Mouse (Mus musculus): ENCODE measurements at regions not wholly inside any gene's neighbourhood (a gene's known extent, or its start where the extent isn't known, plus 50 kb on each side); places are given as distances from the start of the nearest gene placed in this dataset.
A peak's percentile ranks its signal among the peaks of the same experiment; 100 is the strongest.

DNA sequence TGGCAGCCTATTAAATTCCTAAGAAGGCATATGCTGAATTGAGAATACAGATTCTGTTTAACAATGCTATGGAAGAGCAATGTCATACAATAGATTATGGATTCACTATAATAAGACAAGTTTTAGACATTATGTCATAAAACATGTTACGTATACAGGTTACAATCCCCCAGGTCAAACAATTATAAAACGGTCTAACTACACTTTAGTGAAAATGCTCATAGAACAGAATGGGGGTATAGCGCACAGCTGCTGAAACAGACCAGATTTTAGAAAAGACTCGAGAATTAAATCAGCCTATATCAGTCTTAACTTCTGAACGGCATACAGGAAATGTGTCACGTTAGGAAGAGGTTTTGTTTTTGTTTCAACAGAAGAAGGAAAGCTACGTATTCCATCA lies 660.5 kb upstream of the Sel1l start:
- DNase-seq = no peak

DNA sequence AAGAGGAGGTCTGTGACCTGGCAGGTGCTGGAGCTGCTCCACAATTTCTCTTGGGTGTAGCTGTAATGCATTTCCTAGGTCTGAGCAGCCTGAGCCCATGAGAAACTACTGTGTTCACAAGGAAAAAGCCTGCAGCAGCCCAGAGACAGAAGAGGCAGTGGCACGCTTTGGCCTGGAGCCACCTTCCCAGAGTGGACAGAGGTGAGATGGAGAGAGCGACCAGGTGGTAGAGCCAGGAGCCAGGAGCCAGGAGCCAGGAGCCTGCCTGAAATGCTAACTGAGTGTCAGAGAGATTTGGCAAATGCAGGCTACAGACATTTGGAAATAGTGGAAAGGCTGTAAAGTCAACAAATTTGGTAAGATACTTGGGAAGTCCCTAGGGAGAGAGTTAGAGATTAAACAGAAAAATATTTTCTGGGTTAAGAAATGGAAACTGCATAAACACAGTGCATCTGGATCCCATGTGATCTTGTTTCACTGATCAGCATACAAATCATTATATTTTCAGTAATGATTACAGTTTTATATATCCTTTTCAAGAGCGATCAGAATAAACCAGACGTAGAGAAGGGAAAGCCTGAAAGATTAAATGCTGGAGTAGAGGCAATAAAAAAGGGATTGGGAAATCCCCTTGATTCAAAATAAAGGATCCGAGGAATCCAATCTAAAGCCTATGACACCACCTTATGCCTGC lies 660.0 kb upstream of the Sel1l start:
- DNase-seq = peak; percentile 47 to 59

DNA sequence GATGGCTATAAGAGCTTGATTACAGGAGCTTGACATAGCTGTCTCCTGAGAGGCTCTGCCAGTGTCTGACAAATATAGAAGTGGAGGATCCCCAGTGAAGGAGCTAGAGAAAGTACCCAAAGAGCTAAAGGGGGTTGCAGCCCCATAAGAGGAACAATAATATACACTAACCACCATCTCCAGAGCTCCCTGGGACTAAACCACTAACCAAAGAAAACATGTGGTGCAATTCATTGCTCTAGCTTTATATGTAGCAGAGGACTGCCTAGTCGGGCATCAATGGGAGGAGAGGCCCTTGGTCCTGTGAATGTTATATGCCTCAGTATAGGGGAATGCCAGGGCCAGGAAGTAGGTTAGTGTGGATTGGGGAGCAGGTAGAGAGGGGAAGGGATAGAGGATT lies 635.0 kb upstream of the Sel1l start:
- DNase-seq = no peak

DNA sequence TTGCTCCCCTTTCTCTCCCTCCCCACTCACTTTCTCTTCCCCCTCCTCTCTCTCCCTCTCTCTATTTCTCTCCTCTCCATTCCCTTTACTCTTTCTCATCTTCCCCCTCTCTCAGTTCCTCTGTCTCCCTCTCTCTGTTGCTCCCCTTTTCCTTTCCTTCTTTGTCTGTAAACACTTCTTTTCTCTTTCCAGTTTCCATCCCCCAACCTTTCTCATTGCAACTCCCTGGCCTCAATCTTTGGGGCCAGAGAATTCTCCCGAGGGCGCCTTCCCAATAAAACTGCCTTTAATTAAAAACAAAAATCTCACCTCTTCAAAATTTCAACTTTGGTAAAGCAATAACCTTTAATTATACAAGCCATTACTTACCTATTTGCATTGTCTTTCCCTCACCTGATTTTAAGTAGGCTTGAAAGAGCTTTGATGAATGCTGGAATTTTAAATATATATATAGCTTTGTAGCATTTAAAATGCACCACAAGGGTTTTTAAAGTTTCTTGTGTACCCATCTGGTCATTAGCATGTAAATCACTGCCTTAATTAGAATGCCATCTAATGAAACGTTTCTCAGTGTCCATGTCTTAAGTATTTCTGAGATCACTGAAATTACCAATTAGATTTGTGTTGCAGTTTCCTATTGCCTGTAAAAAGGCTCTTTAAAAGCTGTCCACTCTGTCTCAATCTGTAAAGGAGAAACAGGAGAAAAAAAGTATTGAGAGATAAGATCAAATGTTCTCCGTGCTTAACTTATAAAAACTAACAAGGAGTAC lies 625.5 kb upstream of the Sel1l start:
- DNase-seq = no peak

DNA sequence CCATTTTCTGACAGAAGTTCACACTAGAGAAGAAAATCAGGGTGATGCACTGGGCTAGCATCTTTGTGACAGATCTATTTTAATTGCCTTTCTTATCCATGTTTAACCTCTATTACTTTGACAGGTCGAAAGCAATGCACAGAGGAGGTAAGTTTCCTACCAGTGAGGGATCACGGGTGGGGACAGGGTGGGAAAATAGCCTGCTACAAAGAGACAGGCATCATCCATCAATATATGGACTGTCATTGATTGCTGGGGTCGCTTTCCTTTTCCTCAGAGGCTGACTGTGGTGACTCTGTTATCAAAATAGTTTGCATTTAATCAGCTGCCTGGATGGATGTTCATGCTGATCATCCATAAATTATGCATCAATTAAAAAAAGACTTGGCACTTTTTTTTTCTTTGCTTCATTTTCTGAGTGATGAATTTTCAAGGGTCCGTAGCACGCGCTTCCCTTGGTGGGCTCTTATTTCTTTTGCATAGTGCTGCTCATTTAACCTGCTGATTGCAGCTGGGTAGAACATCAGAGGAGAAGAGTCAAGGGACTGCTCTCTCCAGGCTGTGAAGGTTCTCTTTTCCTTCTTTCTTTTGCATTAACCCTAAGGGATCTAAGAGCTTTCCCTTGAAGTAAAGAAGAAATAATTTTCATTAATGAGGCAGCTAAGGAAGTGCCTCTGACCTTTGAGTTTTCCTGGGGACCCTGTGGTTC lies 602.3 kb upstream of the Sel1l start:
- DNase-seq = no peak

DNA sequence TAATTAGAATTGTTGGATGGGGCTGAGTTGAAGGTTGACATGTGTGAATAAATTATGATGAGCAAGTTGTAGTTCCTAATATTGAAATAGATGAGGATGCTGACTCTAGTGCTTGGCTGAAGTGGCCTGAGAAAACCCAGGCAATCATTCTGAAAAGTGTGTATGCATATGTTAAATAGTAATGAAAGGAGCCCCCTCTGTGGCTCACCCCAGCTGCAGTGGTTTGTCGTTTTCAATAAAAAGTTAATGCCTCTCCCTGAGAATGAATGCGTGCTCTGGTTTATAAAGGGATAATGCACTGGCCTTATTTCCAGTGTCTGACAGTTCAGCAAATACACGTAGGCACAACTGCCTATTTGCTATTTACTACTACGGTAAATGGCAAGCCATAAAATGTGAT lies 569.5 kb upstream of the Sel1l start:
- DNase-seq = no peak

DNA sequence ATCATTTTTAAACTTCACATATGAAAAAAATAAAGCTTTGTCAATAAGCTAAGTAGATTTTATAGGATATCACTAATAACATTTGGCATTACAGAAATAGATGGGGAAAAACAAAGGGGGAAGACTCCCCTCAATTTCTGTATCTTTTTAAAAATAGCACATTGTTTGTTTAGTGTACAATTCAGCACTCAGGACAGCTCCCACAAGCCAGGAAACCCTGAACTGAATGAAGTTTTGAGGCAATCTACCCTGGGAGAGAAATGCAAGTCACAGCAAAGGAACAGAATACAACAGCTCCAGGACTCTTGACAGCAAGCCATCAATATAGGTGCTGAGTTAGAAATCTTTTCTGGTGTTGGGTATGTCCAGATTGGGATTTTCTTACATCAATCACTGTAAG lies 556.5 kb upstream of the Sel1l start:
- DNase-seq = no peak

DNA sequence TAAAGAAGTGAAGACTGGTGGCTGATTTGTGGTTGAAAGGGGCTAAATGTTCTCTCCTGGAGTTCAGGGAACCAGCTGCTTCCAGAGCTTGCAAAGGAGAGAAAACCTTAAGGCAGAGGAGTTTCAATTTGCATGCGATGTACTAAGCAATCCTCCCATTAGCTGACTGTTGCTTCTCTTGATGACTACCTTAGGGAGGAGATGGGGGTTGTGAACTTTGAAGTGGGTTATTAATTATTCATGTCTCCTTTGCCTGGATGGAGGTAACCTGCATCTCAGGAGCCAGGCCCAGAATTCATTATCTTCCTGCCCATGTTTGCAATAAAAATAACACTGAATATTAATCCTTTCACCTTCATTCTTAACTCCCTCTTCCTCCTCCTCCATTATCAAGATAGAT lies 552.0 kb upstream of the Sel1l start:
- DNase-seq = no peak

DNA sequence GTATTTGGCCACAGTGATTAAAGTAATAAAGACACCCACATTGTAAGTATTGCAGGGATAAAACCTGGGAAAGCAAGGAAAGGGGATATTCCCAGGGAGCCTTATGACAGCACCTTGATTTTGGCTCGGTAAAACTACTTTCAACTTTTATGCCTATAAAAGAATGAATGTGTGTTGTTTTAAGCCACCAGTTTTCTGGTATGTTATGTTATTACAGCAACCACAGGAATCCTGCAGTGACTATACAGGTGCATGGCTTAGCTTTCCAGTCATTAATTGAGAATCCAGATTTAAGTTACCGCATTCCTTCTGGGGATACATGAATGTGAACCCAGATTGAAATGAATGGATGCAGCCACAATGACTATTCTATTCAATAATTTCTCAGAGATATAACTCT lies 537.2 kb upstream of the Sel1l start:
- DNase-seq = no peak

DNA sequence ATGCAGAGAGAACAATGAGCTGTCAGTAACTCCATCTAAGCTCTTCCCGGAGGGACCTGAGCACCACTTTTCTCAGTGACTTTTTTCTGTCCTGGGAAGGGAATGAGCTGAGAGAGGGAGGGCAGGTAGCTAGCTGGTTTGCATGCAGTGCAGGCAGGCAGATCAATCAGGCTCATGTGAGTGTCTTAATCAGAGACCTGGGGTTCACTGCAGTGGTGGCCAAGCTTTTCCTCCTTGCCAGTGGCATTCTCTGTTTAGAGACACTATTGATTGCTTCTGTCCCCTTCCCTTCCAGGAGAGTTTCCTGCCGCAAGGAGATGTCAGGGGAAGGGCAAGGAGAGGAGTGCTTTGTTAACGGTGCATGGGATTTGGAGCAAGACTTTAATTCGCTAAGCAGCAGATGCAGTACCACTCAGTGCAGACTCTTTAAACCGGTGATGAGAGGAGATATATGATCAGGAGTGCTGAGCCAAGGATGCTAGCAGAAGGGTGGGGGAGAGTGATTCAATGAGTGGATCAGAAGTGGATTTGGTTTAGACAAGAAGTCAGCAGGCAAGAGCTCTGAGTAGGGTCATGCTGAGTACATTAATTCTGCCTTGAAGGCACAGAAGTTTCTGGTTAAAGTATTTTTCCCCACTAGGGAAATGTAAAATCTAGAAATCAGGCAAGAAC lies 535.4 kb upstream of the Sel1l start:
- no peak for DNase-seq

DNA sequence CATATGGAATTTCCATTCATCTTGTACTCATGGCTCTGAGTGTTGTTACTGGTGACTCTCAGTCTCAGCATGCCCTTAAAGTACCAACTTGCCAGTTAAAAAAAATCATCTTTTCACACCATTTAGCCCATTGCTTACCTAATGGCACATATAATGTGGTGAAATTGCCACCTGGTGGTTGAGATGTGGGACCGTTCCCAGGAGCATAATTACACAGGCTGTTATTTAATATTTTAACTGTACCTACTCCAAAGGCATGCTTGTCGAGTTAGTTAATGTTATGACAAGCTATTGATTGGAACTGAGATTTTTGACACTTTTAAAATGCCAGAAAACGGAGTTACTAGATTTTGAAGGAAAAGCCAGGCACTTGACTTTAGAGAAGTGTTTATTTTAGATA lies 530.2 kb upstream of the Sel1l start:
- no peak for DNase-seq

DNA sequence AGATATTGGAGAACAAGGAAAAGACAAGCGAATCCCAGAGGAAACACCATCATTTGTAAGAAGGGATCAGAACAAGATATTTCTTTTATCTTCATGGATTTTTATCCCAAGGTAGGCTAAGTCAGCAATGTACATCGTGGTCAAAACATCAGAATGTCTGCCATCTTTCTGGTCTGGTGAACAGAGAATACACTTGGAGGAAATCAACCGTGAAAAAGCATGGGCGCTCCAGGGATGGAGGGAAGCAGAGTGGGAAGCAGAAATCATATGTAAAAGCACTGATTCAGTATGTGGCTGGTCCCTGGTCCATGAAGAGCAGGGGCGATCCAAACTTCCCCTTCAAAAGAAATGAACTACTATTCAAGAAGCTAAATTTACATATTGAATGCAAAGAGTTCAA lies 517.0 kb upstream of the Sel1l start:
- DNase-seq = no peak

DNA sequence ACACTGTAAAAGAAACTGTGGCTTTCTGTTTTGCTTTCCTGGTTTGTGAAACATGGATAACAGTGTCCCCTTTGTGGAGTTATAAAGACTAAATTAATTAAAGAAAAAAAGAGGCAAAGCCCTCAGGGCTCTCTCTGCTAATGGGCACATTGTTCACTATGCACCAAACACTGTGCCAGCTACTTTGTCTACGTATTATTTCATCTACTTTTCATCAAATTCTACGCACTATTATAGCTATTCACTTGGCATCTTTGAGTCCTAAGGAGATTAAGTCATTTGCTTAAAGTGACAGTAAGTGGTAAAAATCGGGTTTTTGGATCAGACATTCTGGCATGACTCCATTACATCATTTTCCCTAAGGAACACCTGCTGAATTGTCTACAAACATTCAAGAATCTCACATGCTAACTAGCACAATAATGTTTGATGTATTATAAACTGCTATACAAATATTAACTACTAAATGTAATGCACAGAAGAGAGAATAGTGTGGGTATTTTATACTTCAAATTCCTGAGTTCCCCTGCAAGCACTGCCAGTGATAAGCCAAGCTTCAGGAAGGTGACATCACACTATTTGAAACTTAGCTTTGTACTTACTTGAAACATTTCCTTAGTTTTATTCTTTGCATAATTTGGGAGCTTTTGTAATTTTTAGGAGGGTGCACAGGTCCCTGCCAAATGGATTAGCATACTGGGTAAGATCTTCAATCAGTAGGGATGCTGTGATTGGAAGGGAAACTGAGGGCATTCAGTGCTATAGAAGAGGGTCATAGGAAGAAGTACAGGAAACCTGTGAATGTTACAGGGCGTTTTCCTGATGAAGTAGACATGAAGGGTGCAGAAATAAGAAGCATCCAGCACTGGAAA lies 504.7 kb upstream of the Sel1l start:
- DNase-seq = no peak

DNA sequence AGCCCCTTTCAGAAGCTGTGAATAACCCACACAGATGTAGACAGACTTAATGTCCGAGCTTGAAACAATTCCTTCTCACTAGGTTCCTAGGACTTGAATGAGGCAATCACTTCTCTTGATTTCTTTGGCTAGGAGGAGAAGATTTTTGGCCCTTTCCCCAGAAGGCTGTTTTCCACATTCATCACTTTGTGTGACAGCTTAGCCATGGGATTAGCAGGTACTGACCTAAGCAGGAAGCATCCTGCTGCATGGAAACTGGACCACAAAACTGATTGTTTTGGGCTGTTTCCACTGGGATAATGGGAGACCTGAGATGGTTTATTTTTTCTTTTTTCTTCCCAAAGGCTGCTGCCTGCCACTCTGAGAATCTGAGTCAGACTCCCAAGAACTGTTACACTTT lies 469.3 kb upstream of the Sel1l start:
- no peak for DNase-seq

DNA sequence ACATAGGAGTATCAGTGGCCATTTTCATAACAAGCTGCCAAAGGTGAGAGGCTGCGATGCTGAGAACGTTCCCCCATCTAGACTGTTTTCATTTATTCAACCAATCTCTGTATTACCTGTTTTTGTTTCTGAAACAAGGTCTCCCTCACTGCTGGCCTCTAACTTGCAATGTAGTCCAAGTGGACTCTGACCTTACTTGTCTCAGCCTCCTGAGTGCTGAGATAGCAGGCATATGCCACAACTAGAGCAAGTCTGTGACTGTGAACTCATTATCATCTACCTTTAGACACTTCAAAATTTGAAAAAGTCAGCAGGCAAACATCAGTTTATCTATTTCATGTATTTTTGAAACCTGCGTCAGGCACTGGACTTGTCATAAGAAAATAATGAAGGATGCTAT lies 468.7 kb upstream of the Sel1l start:
- DNase-seq = no peak

DNA sequence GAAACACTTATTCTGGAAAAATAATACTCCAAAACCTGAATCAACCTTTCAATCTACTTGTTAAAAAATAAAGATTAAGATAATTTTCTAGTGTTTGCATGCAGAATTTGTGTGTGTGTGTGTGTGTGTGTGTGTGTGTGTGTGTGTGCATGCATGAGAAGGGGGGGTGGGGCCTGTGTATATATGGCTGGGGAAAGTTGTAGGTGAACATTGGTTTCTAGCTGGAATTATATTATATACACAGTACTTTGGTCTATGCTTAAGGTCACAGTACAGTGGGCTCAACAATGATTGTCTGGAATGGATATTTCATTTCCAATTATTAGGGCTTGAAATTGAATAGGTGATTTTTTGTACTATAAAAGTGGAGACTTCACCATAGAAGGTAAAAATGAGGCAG lies 467.3 kb upstream of the Sel1l start:
- DNase-seq = no peak

DNA sequence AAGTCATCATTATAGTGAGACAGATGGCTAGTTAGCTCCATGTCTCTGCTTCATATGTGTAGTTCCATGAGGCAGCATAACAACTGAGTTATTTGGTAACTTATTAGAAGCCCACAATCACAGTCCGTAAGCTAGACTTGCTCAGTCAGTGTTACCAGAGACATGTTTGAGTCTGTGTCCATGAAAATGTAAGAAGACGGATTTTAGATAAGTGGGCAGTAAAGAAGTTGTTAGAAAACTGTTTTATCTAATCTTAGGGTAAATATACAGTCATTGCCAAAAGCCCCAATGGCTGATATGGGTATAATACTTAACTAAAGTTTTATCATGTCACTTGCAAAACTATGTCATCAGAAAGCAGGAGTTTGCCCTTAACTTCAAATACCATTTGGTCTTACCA lies 466.9 kb upstream of the Sel1l start:
- no peak for DNase-seq

DNA sequence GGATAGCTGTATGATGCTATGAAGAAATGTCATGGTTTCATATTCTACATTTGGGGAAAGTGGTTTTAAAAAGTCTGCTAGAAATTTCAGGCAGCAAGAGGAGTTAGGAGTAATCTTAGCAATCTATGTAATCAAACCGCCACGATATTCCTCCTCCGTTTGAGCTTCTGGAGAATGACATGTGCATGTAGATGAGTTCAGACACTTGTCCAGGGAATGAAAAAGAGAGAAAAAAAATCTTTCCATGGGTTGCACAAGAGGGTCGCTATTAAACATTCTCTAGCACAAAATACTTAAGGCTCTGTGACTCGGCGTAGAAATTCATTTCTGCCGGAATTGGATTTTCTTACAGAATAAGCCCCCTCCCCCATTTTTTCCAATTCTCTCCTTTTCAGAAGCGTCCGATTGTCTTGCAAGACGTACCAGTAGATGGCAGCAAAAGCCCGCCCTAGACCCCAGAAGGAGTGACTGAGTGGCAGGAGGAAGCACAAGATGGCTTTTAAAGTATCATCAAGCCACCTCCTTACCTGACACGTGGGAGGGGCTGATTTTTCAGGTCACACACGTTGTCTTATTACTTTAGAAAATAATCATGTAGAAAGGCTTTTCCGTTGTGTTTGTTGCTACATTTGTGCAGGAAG lies 454.1 kb upstream of the Sel1l start:
- peak; percentile 67 to 72 for DNase-seq

DNA sequence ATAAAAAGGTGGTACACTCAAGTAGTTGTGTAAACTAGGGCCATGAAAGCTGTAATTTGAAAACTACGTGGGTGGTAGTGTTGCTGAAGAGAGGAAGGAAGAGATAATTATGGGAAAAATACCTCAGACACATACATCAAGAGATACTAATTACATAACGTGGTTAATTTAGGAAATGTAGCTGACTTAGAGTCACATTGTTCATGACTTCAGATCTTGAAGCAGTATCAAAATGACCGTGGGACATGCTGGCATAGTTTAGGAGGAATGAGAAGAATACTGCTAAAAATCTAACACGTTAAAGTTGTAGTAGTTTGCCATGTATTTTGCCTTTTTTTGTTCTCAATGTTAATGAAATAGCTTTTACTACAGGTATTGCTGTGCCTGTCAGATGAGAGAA lies 445.9 kb upstream of the Sel1l start:
- DNase-seq = no peak

DNA sequence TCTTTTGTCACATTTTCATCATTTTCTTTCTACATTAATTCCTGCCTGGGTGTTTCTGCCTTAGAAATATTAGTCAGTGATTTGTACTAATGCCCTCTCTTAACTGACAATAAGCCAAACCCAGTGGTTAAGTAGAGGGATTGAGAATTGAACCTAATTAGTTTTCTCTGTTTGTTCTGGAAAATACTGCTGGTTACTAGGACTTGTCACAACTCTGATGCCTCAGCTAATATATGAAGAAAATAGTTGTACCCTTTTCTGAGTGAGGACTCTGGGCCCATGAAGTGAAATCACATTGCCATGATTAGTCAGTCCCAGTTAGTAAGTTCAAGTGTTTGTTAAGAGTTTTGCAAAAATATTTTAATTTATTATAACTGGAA lies 444.4 kb upstream of the Sel1l start:
- DNase-seq = no peak

DNA sequence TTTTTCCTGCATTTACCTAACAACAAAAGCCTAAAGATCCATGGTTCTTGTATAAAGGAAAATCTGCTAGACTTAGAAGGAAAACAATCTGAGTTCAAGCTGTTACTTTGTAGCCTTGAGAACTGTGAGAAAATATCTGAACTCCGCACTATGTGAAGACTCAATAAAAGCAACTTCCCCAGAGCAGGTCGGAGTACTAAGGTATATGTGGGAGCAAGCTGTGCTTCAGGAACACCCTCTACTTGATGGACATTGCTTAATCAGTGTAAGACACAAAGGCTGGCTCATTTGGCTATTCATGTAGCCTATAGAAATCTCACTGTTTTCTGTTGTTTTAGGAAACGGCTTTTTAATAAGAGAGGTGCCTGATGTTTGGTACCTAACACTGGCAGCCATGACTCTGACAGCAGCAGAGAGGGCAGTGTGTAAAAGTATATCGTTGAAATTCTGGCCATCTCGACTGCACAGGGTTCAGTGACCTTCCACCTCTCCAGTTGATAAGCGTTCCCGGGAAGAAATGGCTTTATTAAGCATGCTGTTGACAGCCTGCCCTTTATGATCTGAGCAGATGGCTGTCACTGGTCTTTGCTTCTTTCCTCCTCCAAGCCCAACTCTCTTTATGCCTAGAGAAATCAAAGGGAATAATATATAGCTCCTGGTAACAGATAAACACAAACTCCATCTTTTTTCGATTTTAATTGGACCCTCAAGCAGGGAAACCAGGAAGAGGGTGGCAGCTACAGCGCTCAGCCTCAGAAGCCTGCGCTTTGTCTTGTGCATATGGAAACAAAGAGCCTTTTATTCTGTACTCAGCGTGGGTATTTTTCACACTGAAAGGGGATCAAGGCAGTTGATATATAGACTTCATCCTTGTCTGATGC lies 443.7 kb upstream of the Sel1l start:
- no peak for DNase-seq
